Mouse (Mus musculus): Measurements from ENCODE around the gene Sarnp. TPM values are rescaled to one million over a fixed set of nuclear protein-coding genes. Genes with fewer than 3 reads are reported as not detected.

Sarnp gene
- 0.52 and 0.97 TPM in 2 replicates for polyA plus RNA-seq (2012; rRNA removed; ENCODE audit: low replicate concordance)

DNA sequence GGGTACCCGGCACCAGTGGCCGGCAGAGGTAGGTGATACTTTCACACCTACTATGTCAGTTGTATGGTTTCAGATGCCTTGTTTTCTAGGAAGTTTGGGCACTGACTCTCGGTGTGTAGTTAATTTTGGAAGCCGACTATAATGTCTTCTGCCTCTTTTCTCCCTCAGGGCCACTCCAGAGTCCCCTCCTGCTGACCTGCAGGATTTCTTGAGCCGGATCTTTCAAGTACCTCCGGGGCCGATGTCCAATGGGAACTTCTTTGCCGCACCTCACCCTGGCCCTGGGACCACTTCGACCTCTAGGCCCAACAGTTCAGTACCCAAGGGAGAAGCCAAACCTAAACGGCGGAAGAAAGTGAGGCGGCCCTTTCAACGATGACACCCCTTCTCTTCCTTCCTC lies at the start of gene Sarnp:
Gene Sarnp (plus strand): TSS at position 301 of the 400 bp plus-strand sequence.

GRCm38 (mm10) chr10:128790398-128791124 lies 26.6 kb upstream of the Sarnp start, which contains the start of gene Mmp19:
Mmp19 (plus strand) TSS chr10:128790910.

GRCm38 (mm10) chr10:128803771-128804270 lies 13.3 kb upstream of the Sarnp start, which contains the start of gene Dnajc14:
Dnajc14 (plus strand) TSS chr10:128804062.

GRCm38 (mm10) chr10:128804271-128805091 lies 12.7 kb upstream of the Sarnp start, which contains the start of gene Tmem198b:
Tmem198b (minus strand) TSS chr10:128804370.

GRCm38 (mm10) chr10:128821358-128822056 lies 4.4 kb downstream of the Sarnp start, which contains the start of gene Ormdl2:
Ormdl2 (minus strand) TSS chr10:128821645.

GRCm38 (mm10) chr10:128891296-128892094 lies 74.4 kb downstream of the Sarnp start, which contains the start of gene Gdf11:
Gdf11 (minus strand) TSS chr10:128891718.

GRCm38 (mm10) chr10:128900698-128901097 lies 83.6 kb downstream of the Sarnp start, which contains the start of gene Cd63:
Cd63 (plus strand) TSS chr10:128900989.

GRCm38 (mm10) chr10:128922822-128923012 lies 105.6 kb downstream of the Sarnp start, which contains the start of gene Rdh5:
Rdh5 (minus strand) TSS chr10:128922888.

DNA sequence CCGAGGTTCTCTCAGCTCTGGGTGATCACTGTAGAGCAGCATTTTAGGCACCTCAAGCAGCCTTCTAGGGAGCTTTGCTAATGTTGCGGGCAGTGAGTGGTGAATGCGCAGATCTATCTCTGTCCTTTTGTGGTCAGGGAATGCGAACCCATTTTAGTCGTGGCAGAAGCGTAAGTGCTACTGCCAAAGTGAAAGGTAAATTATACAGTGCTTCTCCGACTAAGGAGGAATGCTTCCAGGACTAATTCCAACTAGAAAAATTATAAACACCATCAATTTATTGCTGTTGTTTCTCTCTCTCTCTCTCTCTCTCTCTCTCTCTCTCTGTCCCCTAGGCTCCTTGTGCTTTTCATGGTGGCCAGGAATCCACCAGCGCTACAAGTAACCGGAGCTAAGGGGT lies 106.8 kb downstream of the Sarnp start, which contains the start of gene Bloc1s1:
Gene Bloc1s1 (minus strand): TSS at position 101 of the 400 bp plus-strand sequence.

Other genes starting within 250 kb of the Sarnp start
- 45.3 and 63.8 TPM in 2 replicates for gene Erbb3, start 227.7 kb upstream of the Sarnp start, polyA plus RNA-seq (2012; rRNA removed; ENCODE audit: low replicate concordance)
- 885 and 900 TPM in 2 replicates for gene Rps26, start 190.6 kb upstream of the Sarnp start, polyA plus RNA-seq (2012; rRNA removed; ENCODE audit: low replicate concordance)
- gene Ikzf4, start 171.3 kb upstream of the Sarnp start, polyA plus RNA-seq (2012; rRNA removed; ENCODE audit: low replicate concordance): 0.74 and 1.6 TPM in 2 replicates
- 3.8 and 12.6 TPM in 2 replicates for gene Suox, start 143.3 kb upstream of the Sarnp start, polyA plus RNA-seq (2012; rRNA removed; ENCODE audit: low replicate concordance)
- gene Rab5b, start 121.1 kb upstream of the Sarnp start, polyA plus RNA-seq (2012; rRNA removed; ENCODE audit: low replicate concordance): 21.5 and 28.1 TPM in 2 replicates
- gene Pmel, start 113.1 kb upstream of the Sarnp start, polyA plus RNA-seq (2012; rRNA removed; ENCODE audit: low replicate concordance): 1.1 and 2.5 TPM in 2 replicates
- 4.6 and 8.6 TPM in 2 replicates for gene Cdk2, start 112.3 kb upstream of the Sarnp start, polyA plus RNA-seq (2012; rRNA removed; ENCODE audit: low replicate concordance)
- gene Dgka, start 72.5 kb upstream of the Sarnp start, polyA plus RNA-seq (2012; rRNA removed; ENCODE audit: low replicate concordance): 34.6 and 50.5 TPM in 2 replicates
- 16.5 and 19.9 TPM in 2 replicates for gene Pym1, start 69.4 kb upstream of the Sarnp start, polyA plus RNA-seq (2012; rRNA removed; ENCODE audit: low replicate concordance)
- gene Mmp19, start 26.4 kb upstream of the Sarnp start, polyA plus RNA-seq (2012; rRNA removed; ENCODE audit: low replicate concordance): 0.55 and 1.0 TPM in 2 replicates
- 7.2 and 12.6 TPM in 2 replicates for gene Dnajc14, start 13.3 kb upstream of the Sarnp start, polyA plus RNA-seq (2012; rRNA removed; ENCODE audit: low replicate concordance)
- 7.6 and 10.1 TPM in 2 replicates for gene Tmem198b, start 13.0 kb upstream of the Sarnp start, polyA plus RNA-seq (2012; rRNA removed; ENCODE audit: low replicate concordance)
- 47.6 and 49.5 TPM in 2 replicates for gene Ormdl2, start 4.3 kb downstream of the Sarnp start, polyA plus RNA-seq (2012; rRNA removed; ENCODE audit: low replicate concordance)
- gene Gdf11, start 74.4 kb downstream of the Sarnp start, polyA plus RNA-seq (2012; rRNA removed; ENCODE audit: low replicate concordance): 0.36 and 0.58 TPM in 2 replicates
- 52.9 and 71.0 TPM in 2 replicates for gene Cd63, start 83.7 kb downstream of the Sarnp start, polyA plus RNA-seq (2012; rRNA removed; ENCODE audit: low replicate concordance)
- gene Rdh5, start 105.6 kb downstream of the Sarnp start, polyA plus RNA-seq (2012; rRNA removed; ENCODE audit: low replicate concordance): 32.9 and 39.5 TPM in 2 replicates
- 74.1 and 80.1 TPM in 2 replicates for gene Bloc1s1, start 106.7 kb downstream of the Sarnp start, polyA plus RNA-seq (2012; rRNA removed; ENCODE audit: low replicate concordance)
- gene Itga7, start 116.5 kb downstream of the Sarnp start, polyA plus RNA-seq (2012; rRNA removed; ENCODE audit: low replicate concordance): 10.0 and 17.7 TPM in 2 replicates
- 35.7 and 44.8 TPM in 2 replicates for gene Mettl7b, start 143.7 kb downstream of the Sarnp start, polyA plus RNA-seq (2012; rRNA removed; ENCODE audit: low replicate concordance)
- not detected in 2 replicates for gene Olfr9, start 172.1 kb downstream of the Sarnp start, polyA plus RNA-seq (2012; rRNA removed; ENCODE audit: low replicate concordance)
- gene Olfr763, start 193.5 kb downstream of the Sarnp start, polyA plus RNA-seq (2012; rRNA removed; ENCODE audit: low replicate concordance): 0.04 TPM in 1 of 2 replicates, not detected in the other
- not detected in 2 replicates for gene Olfr764-ps1, start 222.6 kb downstream of the Sarnp start, polyA plus RNA-seq (2012; rRNA removed; ENCODE audit: low replicate concordance)
- gene Olfr765, start 232.7 kb downstream of the Sarnp start, polyA plus RNA-seq (2012; rRNA removed; ENCODE audit: low replicate concordance): not detected in 2 replicates